Comparison of ENCODE assay signal across 26 mouse cellular contexts in the genomic region with DNA sequence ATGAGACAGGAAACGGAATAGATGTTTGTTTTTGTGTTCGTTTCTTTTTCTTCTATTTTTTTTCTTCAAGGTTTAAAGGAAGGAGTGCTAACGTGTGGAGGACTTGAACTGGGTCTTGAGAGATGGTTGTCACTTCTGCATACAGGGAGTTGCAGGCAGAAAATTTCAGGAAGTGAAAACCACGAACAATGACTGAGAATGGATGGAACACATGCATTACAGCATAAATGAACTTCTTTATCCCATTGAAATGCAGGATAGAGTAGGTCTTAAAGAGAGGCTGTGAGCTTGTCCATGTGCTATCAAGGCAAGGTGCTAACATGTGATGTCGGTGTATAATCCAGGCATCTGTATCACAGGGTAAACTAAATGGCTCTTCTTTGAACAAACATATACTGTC.
DNase-seq lines count a peak whose midpoint lies in the region; ATAC-seq and TF ChIP-seq lines count a peak whose summit lies in the region.
"Had no signal": no experiment of that assay in that cellular context is flagged by ENCODE, and none has a peak within 500 bp of the region (broad histone marks: within the 10 kb centered on the region; RNA-seq: fewer than 3 reads in every experiment).

No protein-coding gene starts in this region.

- no peaks in the 10 kb centered on the region for H3K79me2 ChIP-seq in CH12.LX (replicated peaks; ENCODE audit: control insufficient read depth, extremely low read depth, insufficient read depth, poor library complexity, severe bottlenecking)

- H3K4me2 ChIP-seq in CH12.LX (ENCODE audit: insufficient read depth, low read depth, poor library complexity, severe bottlenecking), result 0 out of 2 replicates have a peak overlapping the region, but pooled peaks have one; percentile 21
- no peak overlapping the region for H3K4me2 ChIP-seq in kidney, embryonic 14.5 days (replicated peaks; ENCODE audit: low read depth, low read length)
- H3K4me2 ChIP-seq: embryonic facial prominence, embryonic 13.5 days; heart, embryonic 15.5 days; hindbrain, embryonic 12.5 days; intestine, embryonic 15.5 days; liver, embryonic 11.5 days; neural tube, embryonic 15.5 days had no signal

- TF ChIP-seq RAD21 in CH12.LX (IDR thresholded peaks at IDR 0.05; ENCODE audit: low read depth, low read length), result no peak

- 84% methylated on average over 5 of the region's 5 CpGs for WGBS in kidney, embryonic 14.5 days

- peak; percentile 52 for DNase-seq in A20 (ENCODE audit: low read depth, low spot score)
- DNase-seq in CH12.LX (ENCODE audit: extremely low read depth), result peak; percentile 37
- DNase-seq in splenic B cell, adult 2 months (ENCODE audit: low read depth, low spot score), result peak; percentile 50
- no peak for DNase-seq in MN1 (ENCODE audit: low spot score)
- DNase-seq: adrenal gland, adult 8-10 months; cerebellum, adult 11-12 months; cerebellum, adult 9-11 months; gastrocnemius, postnatal 10 days; kidney, adult 8-10 months; kidney, postnatal 14 days; layer of hippocampus, adult 9-11 months; lung, postnatal 4 days; midbrain, embryonic 14.5 days; right cerebral cortex, postnatal 4 days had no signal

- no peak overlapping the region for H3K4me3 ChIP-seq in CH12.LX (replicated peaks in 1 of 3; ENCODE audit: low read depth in 2 of 3, low read length in 2 of 3, poor library complexity in 1 of 3)
- H3K4me3 ChIP-seq in kidney, embryonic 14.5 days (ENCODE audit: low read length), result no peak overlapping the region
- H3K4me3 ChIP-seq: embryonic facial prominence, embryonic 13.5 days; forebrain, embryonic 10.5 days; heart, embryonic 10.5 days; heart, embryonic 15.5 days; hindbrain, embryonic 12.5 days; intestine, embryonic 15.5 days; neural tube, embryonic 15.5 days had no signal

- TF ChIP-seq CTCF in CH12.LX (conservative IDR thresholded peaks at IDR 0.05 in 1 of 2, IDR thresholded peaks at IDR 0.05 in 1 of 2; ENCODE audit: low read depth in 2 of 2, low read length in 2 of 2), result no peak

- H3K27ac ChIP-seq in CH12.LX (ENCODE audit: insufficient read depth, low read depth), result no peak overlapping the region
- H3K27ac ChIP-seq in kidney, embryonic 14.5 days (ENCODE audit: low read depth, low read length), result no peak overlapping the region
- H3K27ac ChIP-seq: embryonic facial prominence, embryonic 13.5 days; forebrain, embryonic 10.5 days; heart, embryonic 10.5 days; heart, embryonic 15.5 days; hindbrain, embryonic 12.5 days; hindbrain, postnatal 0 days; intestine, embryonic 15.5 days; neural tube, embryonic 15.5 days had no signal

- no peak overlapping the region for H3K9ac ChIP-seq in CH12.LX (ENCODE audit: insufficient read depth, low read depth)
- no peak overlapping the region for H3K9ac ChIP-seq in kidney, embryonic 14.5 days (ENCODE audit: low read depth, low read length)
- H3K9ac ChIP-seq: embryonic facial prominence, embryonic 13.5 days; heart, embryonic 15.5 days; hindbrain, embryonic 12.5 days; intestine, embryonic 15.5 days; neural tube, embryonic 15.5 days had no signal

- peaks cover 2 to 16% of the 10 kb centered on the region in 2 experiments for H3K36me3 ChIP-seq in CH12.LX (replicated peaks in 1 of 2; ENCODE audit: control insufficient read depth in 1 of 2, insufficient read depth in 1 of 2, low read length in 1 of 2)
- no peaks in the 10 kb centered on the region for H3K36me3 ChIP-seq in splenic B cell, adult 2 months (ENCODE audit: control insufficient read depth, insufficient read depth, low read length, poor library complexity, severe bottlenecking)
- H3K36me3 ChIP-seq in kidney, embryonic 14.5 days (ENCODE audit: control insufficient read depth, insufficient read depth, low read length), result no peaks in the 10 kb centered on the region
- H3K36me3 ChIP-seq: embryonic facial prominence, embryonic 13.5 days; forebrain, embryonic 10.5 days; heart, embryonic 10.5 days; heart, embryonic 15.5 days; hindbrain, embryonic 12.5 days; intestine, embryonic 15.5 days; neural tube, embryonic 15.5 days had no signal

- no peak for TF ChIP-seq POLR2A in CH12.LX (IDR thresholded peaks at IDR 0.05; ENCODE audit: low read depth, low read length)

- peak; percentile 98 for ATAC-seq in granulocyte monocyte progenitor cell, adult 5-6 weeks (replicated peaks; ENCODE audit: poor library complexity, severe bottlenecking)
- no peak for ATAC-seq in kidney, embryonic 14.5 days (ENCODE audit: low FRiP score, low TSS enrichment)
- ATAC-seq: forebrain, embryonic 16.5 days; hindbrain, postnatal 0 days; intestine, embryonic 15.5 days had no signal

- in situ Hi-C loops in CH12.LX (cut with MboI; ENCODE audit: low pct_ligation_motif_present, low pct_unique_long_range_greater_than_20kb, low sequenced_read_pairs), result no loop called here

- TF ChIP-seq EP300 in CH12.LX (IDR thresholded peaks at IDR 0.05; ENCODE audit: low read length), result peak; percentile 74

- H3K27me3 ChIP-seq in CH12.LX (replicated peaks), result no peaks in the 10 kb centered on the region
- H3K27me3 ChIP-seq in splenic B cell, adult 2 months (ENCODE audit: control insufficient read depth, insufficient read depth, low read length, poor library complexity, severe bottlenecking), result no peaks in the 10 kb centered on the region
- H3K27me3 ChIP-seq in kidney, embryonic 14.5 days (ENCODE audit: control insufficient read depth, insufficient read depth, low read length), result no peaks in the 10 kb centered on the region
- H3K27me3 ChIP-seq: embryonic facial prominence, embryonic 13.5 days; heart, embryonic 15.5 days; hindbrain, embryonic 12.5 days; intestine, embryonic 15.5 days; neural tube, embryonic 15.5 days had no signal

- dilution Hi-C loops in CH12.LX (cut with MboI; ENCODE audit: extremely low pct_ligation_motif_present, extremely low pct_unique_long_range_greater_than_20kb, low sequenced_read_pairs), result no loop called here

- peaks cover 5 to 23% of the 10 kb centered on the region in 2 experiments for H3K4me1 ChIP-seq in CH12.LX (ENCODE audit: control insufficient read depth in 1 of 2, insufficient read depth in 2 of 2)
- H3K4me1 ChIP-seq in kidney, embryonic 14.5 days (ENCODE audit: control insufficient read depth, insufficient read depth, low read length), result no peaks in the 10 kb centered on the region
- H3K4me1 ChIP-seq: embryonic facial prominence, embryonic 13.5 days; heart, embryonic 10.5 days; heart, embryonic 15.5 days; hindbrain, embryonic 12.5 days; intestine, embryonic 15.5 days; neural tube, embryonic 15.5 days had no signal

- no peaks in the 10 kb centered on the region for H3K9me3 ChIP-seq in CH12.LX (replicated peaks; ENCODE audit: low read length)
- no peaks in the 10 kb centered on the region for H3K9me3 ChIP-seq in kidney, embryonic 14.5 days (ENCODE audit: control insufficient read depth, low read length)
- H3K9me3 ChIP-seq: embryonic facial prominence, embryonic 13.5 days; forebrain, embryonic 10.5 days; heart, embryonic 10.5 days; heart, embryonic 15.5 days; hindbrain, embryonic 12.5 days; intestine, embryonic 15.5 days; neural tube, embryonic 15.5 days had no signal

TF ChIP-seq in CH12.LX, 34 proteins besides CTCF, POLR2A, EP300 and RAD21:
- TF ChIP-seq MAX (IDR thresholded peaks at IDR 0.05; ENCODE audit: low read length) (no peak), MAZ (IDR thresholded peaks at IDR 0.05; ENCODE audit: low read depth, low read length) (no peak), JUND (conservative IDR thresholded peaks at IDR 0.05; ENCODE audit: low read depth, low read length) (no peak), BHLHE40 (IDR thresholded peaks at IDR 0.05; ENCODE audit: low read depth, low read length) (peak; percentile 45; the same call in 1 of the 2 replicates), IRF4 (IDR thresholded peaks at IDR 0.05; ENCODE audit: low read depth, low read length) (peak; percentile 73), ZNF384 (IDR thresholded peaks at IDR 0.05; ENCODE audit: low read depth, low read length) (no peak), USF1 (IDR thresholded peaks at IDR 0.05; ENCODE audit: low read depth, low read length) (no peak), MYC (IDR thresholded peaks at IDR 0.05; ENCODE audit: low read depth, low read length) (no peak), POLR2AphosphoS2 (IDR thresholded peaks at IDR 0.05; ENCODE audit: low read depth, low read length) (no peak)
